Mouse (Mus musculus) liver, postnatal 0 days (tissue): ENCODE measurements around the gene Capns1. TPM values are rescaled to one million over a fixed set of nuclear protein-coding genes. Genes with fewer than 3 reads are reported as not detected.

Experiments used
- ATAC-seq: fragments of 200-750 bp; cut with Nextera tagmentation; 2 replicates; pipeline ENCODE4 v1.8.0; 2017; ENCODE audit warnings: mild to moderate bottlenecking, moderate library complexity
- DNase-seq: peaks from one replicate; pipeline ENCODE4 v3.0.0-alpha.2; 2016
- H3K27ac ChIP-seq: fragments of 300-500 bp; sonication (generic); 2 replicates; pipeline ENCODE4 v1.5.1; 2014; ENCODE audit warnings: antibody characterized with exemption, moderate library complexity, mild to moderate bottlenecking, low read depth
- H3K27me3 ChIP-seq: fragments of 300-500 bp; sonication (generic); 2 replicates; pipeline ENCODE4 v1.6.1; 2014; ENCODE audit warnings: low read length, control low read depth, mixed read lengths; ENCODE audit not compliant: insufficient read depth
- H3K36me3 ChIP-seq: fragments of 300-500 bp; sonication (generic); replicated peaks from 2 replicates; pipeline ENCODE4 v1.6.1; 2014; ENCODE audit warnings: mild to moderate bottlenecking, control low read depth, low read length, moderate library complexity, mixed read lengths; ENCODE audit not compliant: insufficient read depth
- H3K4me1 ChIP-seq: fragments of 300-500 bp; sonication (generic); 2 replicates; pipeline ENCODE4 v1.6.1; 2014; ENCODE audit warnings: antibody characterized with exemption, mild to moderate bottlenecking, control low read depth; ENCODE audit not compliant: insufficient read depth
- H3K4me2 ChIP-seq: fragments of 300-500 bp; sonication (generic); 2 replicates; pipeline ENCODE4 v1.6.1; 2014; ENCODE audit warnings: low read depth, mild to moderate bottlenecking, low read length, moderate library complexity, mixed read lengths
- H3K4me3 ChIP-seq: fragments of 300-500 bp; sonication (generic); 2 replicates; pipeline ENCODE4 v1.5.1; 2014; ENCODE audit warnings: low read depth, low read length
- H3K9ac ChIP-seq: fragments of 300-500 bp; sonication (generic); replicated peaks from 2 replicates; pipeline ENCODE4 v1.6.1; 2014; ENCODE audit warnings: mild to moderate bottlenecking, moderate library complexity
- H3K9me3 ChIP-seq: fragments of 300-500 bp; sonication (generic); 2 replicates; pipeline ENCODE4 v1.6.1; 2016; ENCODE audit warnings: mild to moderate bottlenecking, control low read depth, low read length, mixed read lengths
- CTCF ChIP-seq: sonication (generic); IDR thresholded peaks from 2 replicates; pipeline ENCODE4 v1.5.1; 2016; ENCODE audit warnings: antibody characterized with exemption, low read depth
- EP300 ChIP-seq: IDR thresholded peaks from 2 replicates; pipeline ENCODE4 v1.6.1; 2016; ENCODE audit warnings: antibody characterized with exemption, low read depth, mild to moderate bottlenecking
- WGBS: fragments of 180-500 bp; shearing (Covaris S2); extraction: QIAGEN DNeasy Blood & Tissue Kit; methylation state at CpG from one replicate; pipeline ENCODE4 v1.1.7; 2014; ENCODE audit not compliant: insufficient replicate concordance; 5-methylcytosine and 5-hydroxymethylcytosine counted together
- polyA plus RNA-seq: library from polyadenylated mRNA; unstranded; fragments of >200 nt; fragmentation: Nextera tagmentation; extraction: Ambion mirVana; gene quantifications from 2 replicates; pipeline ENCODE4 v1.2.1, GENCODE M21; 2015

The Capns1 gene
- polyA plus RNA-seq, 1 experiment from 2014 or later, result 30.2 TPM

- peak; percentile 90 for DNase-seq
- H3K9me3 ChIP-seq, result no peaks in the 10 kb centered on the region
- H3K27ac ChIP-seq, result peak overlapping the region; percentile 75
- H3K4me2 ChIP-seq, result peak overlapping the region; percentile 83
- peak overlapping the region; percentile 86 for H3K9ac ChIP-seq
- 2% methylated on average over 26 of the region's 26 CpGs for WGBS
- peak overlapping the region; percentile 80 for H3K4me3 ChIP-seq
- H3K4me1 ChIP-seq, result peaks cover 20% of the 10 kb centered on the region
- no peaks in the 10 kb centered on the region for H3K27me3 ChIP-seq
- TF ChIP-seq CTCF (no peak), EP300 (no peak)
- H3K36me3 ChIP-seq, result peaks cover 30% of the 10 kb centered on the region
- peak; percentile 71 for ATAC-seq
These were observed 5.0 kb downstream of the Capns1 start for GRCm38 (mm10) chr7:30193581-30194100.

- Histone ChIP-seq H3K4me2 (peak overlapping the region; percentile 83), H3K9me3 (no peaks in the 10 kb centered on the region), H3K9ac (peak overlapping the region; percentile 86; the same call in 1 of the 2 replicates), H3K4me3 (no peak overlapping the region), H3K27me3 (no peaks in the 10 kb centered on the region), H3K27ac (no peak overlapping the region), H3K36me3 (peaks cover 36% of the 10 kb centered on the region), H3K4me1 (peaks cover 17% of the 10 kb centered on the region)
- WGBS, result 66% methylated on average over 9 of the region's 9 CpGs
- TF ChIP-seq CTCF (no peak), EP300 (no peak)
- no peak for ATAC-seq
- no peak for DNase-seq
These were observed 5.6 kb downstream of the Capns1 start for GRCm38 (mm10) chr7:30193013-30193412.

GRCm38 (mm10) chr7:30192088-30192487 lies 6.5 kb downstream of the Capns1 start:
- no peak overlapping the region for H3K9ac ChIP-seq
- H3K36me3 ChIP-seq, result peaks cover 45% of the 10 kb centered on the region
- no peak overlapping the region for H3K27ac ChIP-seq
- no peaks in the 10 kb centered on the region for H3K9me3 ChIP-seq
- ATAC-seq, result no peak
- WGBS, result 90% methylated on average over 12 of the region's 12 CpGs
- no peak overlapping the region for H3K4me2 ChIP-seq
- no peaks in the 10 kb centered on the region for H3K27me3 ChIP-seq
- no peak overlapping the region for H3K4me3 ChIP-seq
- DNase-seq, result no peak
- TF ChIP-seq EP300, result no peak
- H3K4me1 ChIP-seq, result peaks cover 17% of the 10 kb centered on the region

- peaks cover 58% of the 10 kb centered on the region for H3K36me3 ChIP-seq
- no peak overlapping the region for H3K27ac ChIP-seq
- H3K9ac ChIP-seq, result no peak overlapping the region
- no peak overlapping the region for H3K4me3 ChIP-seq
- no peak for DNase-seq
- no peaks in the 10 kb centered on the region for H3K27me3 ChIP-seq
- 83% methylated on average over 4 of the region's 4 CpGs for WGBS
- no peak for ATAC-seq
- H3K4me1 ChIP-seq, result peaks cover 11% of the 10 kb centered on the region
- no peak overlapping the region for H3K4me2 ChIP-seq
- H3K9me3 ChIP-seq, result no peaks in the 10 kb centered on the region
- TF ChIP-seq CTCF (no peak), EP300 (no peak)
These were observed 9.5 kb downstream of the Capns1 start for GRCm38 (mm10) chr7:30189116-30189491.

- DNase-seq (no peak), ATAC-seq (no peak)
- Histone ChIP-seq H3K4me1 (peaks cover 11% of the 10 kb centered on the region), H3K4me2 (no peak overlapping the region), H3K36me3 (peaks cover 58% of the 10 kb centered on the region), H3K4me3 (no peak overlapping the region), H3K9ac (no peak overlapping the region), H3K9me3 (no peaks in the 10 kb centered on the region), H3K27me3 (no peaks in the 10 kb centered on the region), H3K27ac (no peak overlapping the region)
- TF ChIP-seq CTCF (no peak), EP300 (no peak)
- 78% methylated on average over 12 of the region's 12 CpGs for WGBS
These were observed 10.1 kb downstream of the Capns1 start for GRCm38 (mm10) chr7:30188344-30189115.

GRCm38 (mm10) chr7:30184641-30185348 lies 13.8 kb downstream of the Capns1 start:
- Histone ChIP-seq H3K4me2 (peak overlapping the region; percentile 77), H3K9me3 (no peaks in the 10 kb centered on the region), H3K4me3 (no peak overlapping the region; the same call in 1 of the 2 replicates), H3K9ac (no peak overlapping the region), H3K36me3 (peaks cover 33% of the 10 kb centered on the region), H3K4me1 (peaks cover 6% of the 10 kb centered on the region), H3K27me3 (no peaks in the 10 kb centered on the region), H3K27ac (no peak overlapping the region)
- DNase-seq (no peak), ATAC-seq (no peak)
- no peak for TF ChIP-seq CTCF
- TF ChIP-seq EP300, result no peak
- WGBS, result 76% methylated on average over 13 of the region's 13 CpGs
